Mouse (Mus musculus) forebrain, embryonic 13.5 days (tissue): ENCODE data around the gene Dclk3. TPM values are rescaled to one million over a fixed set of nuclear protein-coding genes. Genes with fewer than 3 reads are reported as not detected.
A peak's percentile ranks its signal among the peaks of the same experiment; 100 is the strongest.

Source experiments
- ATAC-seq: fragments of 200-750 bp; cut with Nextera tagmentation; 2 replicates; pipeline ENCODE4 v1.8.0; 2017
- H3K27ac ChIP-seq: fragments of 300-500 bp; sonication (generic); 2 replicates; pipeline ENCODE4 v1.5.1; 2015; ENCODE audit warnings: inconsistent platforms, mild to moderate bottlenecking, moderate library complexity
- H3K27me3 ChIP-seq: fragments of 300-500 bp; sonication (generic); 2 replicates; pipeline ENCODE4 v1.6.1; 2015; ENCODE audit warnings: mild to moderate bottlenecking, inconsistent platforms
- H3K36me3 ChIP-seq: fragments of 300-500 bp; sonication (generic); 2 replicates; pipeline ENCODE4 v1.6.1; 2015; ENCODE audit warnings: mild to moderate bottlenecking, inconsistent platforms; ENCODE audit not compliant: poor library complexity, severe bottlenecking
- H3K4me1 ChIP-seq: fragments of 300-500 bp; sonication (generic); 2 replicates; pipeline ENCODE4 v1.6.1; 2015; ENCODE audit warnings: inconsistent platforms
- H3K4me2 ChIP-seq: fragments of 300-500 bp; sonication (generic); 2 replicates; pipeline ENCODE4 v1.6.1; 2015; ENCODE audit warnings: inconsistent platforms, mild to moderate bottlenecking, moderate library complexity
- H3K4me3 ChIP-seq: fragments of 300-500 bp; sonication (generic); 2 replicates; pipeline ENCODE4 v1.5.1; 2015; ENCODE audit warnings: mild to moderate bottlenecking, inconsistent platforms
- H3K9ac ChIP-seq: fragments of 300-500 bp; sonication (generic); 2 replicates; pipeline ENCODE4 v1.6.1; 2015; ENCODE audit warnings: mild to moderate bottlenecking, inconsistent platforms
- H3K9me3 ChIP-seq: fragments of 300-500 bp; sonication (generic); replicated peaks from 2 replicates; pipeline ENCODE4 v1.6.1; 2016; ENCODE audit warnings: inconsistent platforms
- WGBS: fragments of 180-500 bp; shearing (Covaris S2); methylation state at CpG from one replicate; pipeline ENCODE4 v1.1.7; 2015; 5-methylcytosine and 5-hydroxymethylcytosine counted together
- polyA plus RNA-seq: library from polyadenylated mRNA; unstranded; fragments of >200 nt; fragmentation: Nextera tagmentation; extraction: Ambion mirVana; gene quantifications from 2 replicates; pipeline ENCODE4 v1.2.1, GENCODE M21; 2015

The Dclk3 gene
- polyA plus RNA-seq, 1 experiment from 2014 or later, result 1.6 TPM

DNA sequence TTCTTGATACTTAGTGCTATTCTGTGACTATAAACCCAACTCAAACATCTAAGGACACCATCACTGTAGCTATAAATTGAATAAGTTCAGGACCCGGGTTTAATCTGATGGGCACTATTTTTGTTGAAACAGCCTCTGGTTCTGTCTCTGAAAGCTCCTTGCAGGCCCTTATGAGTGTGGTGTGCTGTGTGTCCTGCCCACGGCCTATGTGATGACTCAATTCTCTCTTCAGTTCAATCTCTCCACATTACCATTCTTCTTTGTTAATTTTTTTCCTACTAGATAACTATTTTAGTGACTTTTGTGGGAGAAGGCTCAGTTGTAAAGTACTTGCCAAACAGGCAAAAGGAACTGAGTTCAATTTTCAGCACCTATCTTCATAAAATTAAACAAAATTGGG is 7.3 kb downstream of the Dclk3 start:
- H3K27me3 ChIP-seq, result no peaks in the 10 kb centered on the region
- H3K4me3 ChIP-seq, result no peak overlapping the region
- no peaks in the 10 kb centered on the region for H3K9me3 ChIP-seq
- no peak overlapping the region for H3K9ac ChIP-seq
- H3K4me1 ChIP-seq, result no peaks in the 10 kb centered on the region
- no peak overlapping the region for H3K4me2 ChIP-seq
- no peak for ATAC-seq
- 85% methylated on average over 2 of the region's 2 CpGs for WGBS
- H3K27ac ChIP-seq, result no peak overlapping the region
- H3K36me3 ChIP-seq, result no peaks in the 10 kb centered on the region

DNA sequence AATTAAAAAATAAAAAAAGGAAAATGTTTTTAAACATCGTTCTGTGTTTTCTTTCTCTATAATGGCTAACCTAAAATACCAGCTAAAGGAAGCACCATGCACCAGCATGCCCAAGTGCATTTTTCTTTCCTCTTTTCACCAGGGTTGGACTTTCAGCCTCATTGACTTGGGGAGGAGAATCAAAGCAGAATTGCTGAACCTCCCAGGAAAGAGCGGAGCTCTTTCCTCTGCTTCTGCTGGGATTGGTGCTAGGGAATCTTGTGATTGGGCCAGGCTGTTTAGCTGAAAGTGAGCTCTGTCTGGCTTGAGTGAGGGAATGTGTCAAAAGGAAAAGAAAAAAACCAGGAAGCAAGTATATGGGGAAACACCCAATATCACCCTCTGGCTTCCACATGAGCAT is 10.1 kb downstream of the Dclk3 start:
- no peak overlapping the region for H3K9ac ChIP-seq
- no peaks in the 10 kb centered on the region for H3K4me1 ChIP-seq
- H3K27ac ChIP-seq, result no peak overlapping the region
- H3K4me2 ChIP-seq, result no peak overlapping the region
- H3K4me3 ChIP-seq, result no peak overlapping the region
- no peaks in the 10 kb centered on the region for H3K9me3 ChIP-seq
- H3K36me3 ChIP-seq, result no peaks in the 10 kb centered on the region
- ATAC-seq, result no peak
- 90% methylated on average over 2 of the region's 2 CpGs for WGBS
- H3K27me3 ChIP-seq, result no peaks in the 10 kb centered on the region

DNA sequence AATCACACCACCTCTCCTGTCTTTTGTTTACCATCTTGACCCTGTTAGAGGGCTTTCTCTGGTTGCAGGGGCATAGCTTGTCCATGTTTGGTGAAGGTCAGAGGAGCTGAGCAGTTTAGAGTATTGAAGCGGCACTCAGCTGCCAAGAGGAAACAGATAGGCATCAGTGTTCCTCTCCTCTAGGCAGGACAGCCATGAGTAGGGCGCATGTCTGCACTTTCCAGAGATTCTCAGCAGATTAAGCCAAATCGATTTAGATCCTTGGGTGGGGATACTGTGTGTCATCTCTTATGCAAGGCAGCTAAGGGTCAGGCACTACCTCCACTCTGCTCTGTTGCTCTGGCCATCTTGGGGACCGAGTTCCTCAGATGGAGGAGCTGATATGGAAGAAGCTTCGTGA is 11.0 kb downstream of the Dclk3 start:
- Histone ChIP-seq H3K27me3 (no peaks in the 10 kb centered on the region), H3K9me3 (no peaks in the 10 kb centered on the region), H3K36me3 (no peaks in the 10 kb centered on the region), H3K4me3 (no peak overlapping the region), H3K4me2 (no peak overlapping the region), H3K4me1 (no peaks in the 10 kb centered on the region), H3K27ac (no peak overlapping the region), H3K9ac (no peak overlapping the region)
- WGBS, result 89% methylated on average over 5 of the region's 5 CpGs
- no peak for ATAC-seq

DNA sequence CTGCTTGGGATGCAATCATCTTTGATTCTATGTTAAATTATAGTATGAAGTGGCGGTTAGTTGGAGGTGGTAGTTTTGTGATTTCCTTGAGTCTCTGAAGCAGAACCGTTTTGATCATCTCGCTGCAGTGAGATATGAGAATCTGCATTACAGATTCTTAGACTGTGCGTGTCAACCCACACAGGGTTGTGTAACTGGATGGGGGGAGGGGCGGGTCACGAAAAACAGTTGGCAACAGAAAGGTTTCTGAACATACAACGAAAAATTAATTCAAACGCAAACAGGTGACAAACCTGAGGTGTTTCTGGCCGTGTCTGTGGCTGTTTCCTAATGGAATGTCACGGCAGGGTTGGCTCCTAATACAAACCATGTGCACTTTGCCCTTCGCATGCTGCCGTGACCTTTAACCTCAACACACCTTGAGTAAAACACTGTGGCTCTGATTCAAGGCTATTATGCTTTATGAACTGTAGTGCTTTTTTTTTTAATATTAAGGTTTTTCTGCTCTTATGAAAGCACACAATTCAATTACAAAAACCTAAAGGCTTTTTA is 12.0 kb downstream of the Dclk3 start:
- no peaks in the 10 kb centered on the region for H3K9me3 ChIP-seq
- 92% methylated on average over 12 of the region's 12 CpGs for WGBS
- H3K9ac ChIP-seq, result no peak overlapping the region
- ATAC-seq, result no peak
- H3K36me3 ChIP-seq, result no peaks in the 10 kb centered on the region
- H3K4me1 ChIP-seq, result no peaks in the 10 kb centered on the region
- H3K4me3 ChIP-seq, result no peak overlapping the region
- H3K27me3 ChIP-seq, result no peaks in the 10 kb centered on the region
- H3K4me2 ChIP-seq, result no peak overlapping the region
- no peak overlapping the region for H3K27ac ChIP-seq

DNA sequence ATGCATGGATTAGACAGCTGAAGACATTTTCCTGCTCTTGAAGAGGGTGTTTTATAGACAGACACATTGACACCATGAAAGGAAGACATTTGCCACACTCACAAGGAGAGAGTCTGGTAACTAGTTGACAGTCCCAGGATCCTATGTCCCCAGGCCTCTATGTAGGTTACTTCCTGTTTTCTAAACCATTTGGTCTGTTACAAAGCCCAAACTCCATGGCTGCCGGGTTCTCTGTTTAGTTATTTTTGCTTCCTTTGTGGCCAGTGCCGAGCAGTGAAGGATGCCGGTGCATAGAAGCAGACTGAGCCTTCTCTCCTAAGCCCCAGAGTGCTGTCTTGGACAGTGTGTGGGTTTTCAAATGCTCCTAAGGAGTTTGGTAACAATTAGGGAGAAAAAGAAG is 15.0 kb downstream of the Dclk3 start:
- Histone ChIP-seq H3K27ac (no peak overlapping the region), H3K4me2 (no peak overlapping the region), H3K36me3 (no peaks in the 10 kb centered on the region), H3K9ac (no peak overlapping the region), H3K27me3 (0 out of 2 replicates have a peak, but pooled peaks cover 3% of the 10 kb centered on the region), H3K4me1 (peaks cover 7% of the 10 kb centered on the region; the same call in 1 of the 2 replicates), H3K4me3 (no peak overlapping the region), H3K9me3 (no peaks in the 10 kb centered on the region)
- ATAC-seq, result no peak
- 69% methylated on average over 3 of the region's 3 CpGs for WGBS

DNA sequence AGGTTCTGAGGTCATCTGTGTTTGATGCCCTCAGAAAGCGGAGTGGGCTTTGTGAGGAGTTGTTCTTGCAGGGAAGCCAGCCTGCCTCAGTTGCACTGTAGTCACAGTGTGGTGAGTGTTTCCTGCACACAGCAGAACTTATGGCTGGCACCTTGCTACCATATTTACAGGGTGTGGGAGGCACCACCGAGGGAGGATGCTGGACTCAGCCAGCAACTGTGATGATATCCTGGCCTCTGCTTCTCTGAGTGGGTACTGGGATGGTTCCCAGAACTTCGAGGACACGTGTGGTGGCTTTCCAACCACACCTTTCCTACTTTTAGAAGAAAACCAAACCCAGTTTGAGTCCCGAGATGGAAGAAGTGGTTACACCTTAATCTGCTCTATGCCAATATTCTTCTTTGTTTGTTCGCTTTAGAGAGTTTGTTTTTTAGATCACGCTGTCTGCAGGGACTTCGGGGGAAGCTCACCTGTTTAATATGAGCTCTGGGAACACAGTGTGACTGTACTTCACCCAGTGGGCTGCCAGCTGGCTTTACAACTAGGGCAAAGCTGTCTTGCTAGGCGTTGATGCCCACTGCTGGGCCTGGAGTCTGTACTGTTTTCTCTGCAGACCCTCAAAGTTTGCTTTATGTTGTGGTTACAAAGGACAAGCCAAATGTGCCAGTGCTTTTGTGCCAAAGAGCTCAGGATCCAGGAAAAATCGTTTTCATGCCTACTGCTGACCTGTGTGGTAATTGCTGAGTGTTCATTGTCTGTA is 18.5 kb downstream of the Dclk3 start:
- WGBS, result 77% methylated on average over 10 of the region's 10 CpGs
- H3K9me3 ChIP-seq, result no peaks in the 10 kb centered on the region
- H3K4me1 ChIP-seq, result peaks cover 13% of the 10 kb centered on the region
- H3K27me3 ChIP-seq, result 0 out of 2 replicates have a peak, but pooled peaks cover 3% of the 10 kb centered on the region
- H3K9ac ChIP-seq, result no peak overlapping the region
- ATAC-seq, result no peak
- H3K36me3 ChIP-seq, result no peaks in the 10 kb centered on the region
- H3K27ac ChIP-seq, result peak overlapping the region; percentile 14; the same call in 1 of the 2 replicates
- H3K4me2 ChIP-seq, result no peak overlapping the region
- H3K4me3 ChIP-seq, result no peak overlapping the region

DNA sequence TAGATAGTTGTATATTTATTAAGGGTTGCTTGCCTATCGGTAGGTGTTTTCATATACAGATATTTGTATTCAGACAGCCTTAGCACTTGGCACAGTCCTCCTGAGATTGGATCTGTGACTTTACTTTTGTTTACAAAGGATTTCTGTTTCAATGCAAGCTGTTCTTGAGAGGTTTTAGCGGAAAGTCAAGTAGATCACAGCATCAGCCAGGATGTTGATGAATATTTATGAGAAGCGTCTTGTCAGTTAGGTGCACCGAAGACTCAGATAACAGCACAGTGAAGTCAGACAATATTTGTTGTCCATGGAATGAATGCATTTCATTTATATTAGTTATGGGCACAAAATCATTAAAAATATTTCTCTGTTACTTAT is 19.0 kb downstream of the Dclk3 start:
- no peak overlapping the region for H3K27ac ChIP-seq
- WGBS, result 51% methylated on average over 4 of the region's 4 CpGs

DNA sequence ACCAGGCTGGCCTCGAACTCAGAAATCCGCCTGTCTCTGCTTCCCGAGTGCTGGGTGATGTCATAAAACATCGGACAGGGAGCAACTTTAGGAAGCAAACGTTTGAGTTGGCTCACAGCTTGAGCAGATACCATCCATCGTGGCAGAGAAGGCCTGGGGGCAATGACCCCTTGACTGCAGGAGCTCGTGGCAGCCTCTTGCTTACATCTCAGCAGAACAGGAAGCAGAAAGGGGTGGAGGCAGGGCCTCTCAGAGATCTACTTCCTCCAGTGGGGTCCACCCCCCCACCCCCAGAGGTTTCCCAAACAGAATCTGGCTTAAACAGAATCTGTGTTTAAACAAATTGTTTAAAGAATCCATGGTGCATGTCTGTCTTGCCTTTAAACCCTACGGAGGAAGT is 20.6 kb downstream of the Dclk3 start:
- Histone ChIP-seq H3K27ac (no peak overlapping the region), H3K9me3 (no peaks in the 10 kb centered on the region), H3K4me1 (peaks cover 13% of the 10 kb centered on the region), H3K9ac (no peak overlapping the region), H3K4me2 (no peak overlapping the region), H3K36me3 (no peaks in the 10 kb centered on the region), H3K27me3 (0 out of 2 replicates have a peak, but pooled peaks cover 3% of the 10 kb centered on the region), H3K4me3 (no peak overlapping the region)
- no peak for ATAC-seq
- 86% methylated on average over 8 of the region's 8 CpGs for WGBS

More for the DNA sequence above, 19.0 kb downstream of the Dclk3 start:
- Histone ChIP-seq H3K9me3 (no peaks in the 10 kb centered on the region), H3K36me3 (no peaks in the 10 kb centered on the region), H3K27me3 (0 out of 2 replicates have a peak, but pooled peaks cover 3% of the 10 kb centered on the region), H3K4me1 (peaks cover 13% of the 10 kb centered on the region), H3K4me3 (no peak overlapping the region), H3K4me2 (no peak overlapping the region), H3K9ac (no peak overlapping the region)
- no peak for ATAC-seq

DNA sequence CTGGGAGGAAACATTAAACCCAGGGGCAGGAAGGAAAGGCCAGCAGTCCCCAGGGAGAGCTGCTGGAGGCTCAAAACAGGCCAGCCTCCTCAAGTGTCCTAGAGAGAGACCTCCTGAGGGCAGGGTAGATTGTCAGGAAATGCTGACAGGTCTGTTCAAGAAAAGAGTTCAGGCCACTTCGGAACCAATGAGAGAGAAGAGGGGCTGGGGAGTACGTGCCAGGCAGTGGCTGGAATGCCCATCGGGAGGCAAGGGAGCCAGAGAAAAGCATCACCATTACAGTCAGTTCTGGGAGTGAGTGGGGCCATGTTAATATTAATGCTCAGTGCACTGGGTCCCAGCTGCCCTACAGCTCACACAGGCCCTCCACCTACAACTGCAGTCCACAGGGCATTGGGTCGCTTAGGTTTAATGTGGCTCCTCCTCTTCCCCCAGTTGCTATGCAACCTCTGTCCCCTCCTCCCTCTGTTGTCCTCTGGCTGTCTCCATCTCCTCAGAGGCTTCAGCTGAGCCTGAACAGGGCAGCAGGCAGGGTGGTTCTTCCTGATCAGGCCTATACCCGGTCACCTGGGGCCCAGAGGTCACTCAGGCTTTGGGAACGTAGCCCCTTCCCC is 21.4 kb downstream of the Dclk3 start:
- Histone ChIP-seq H3K4me2 (no peak overlapping the region), H3K36me3 (no peaks in the 10 kb centered on the region), H3K9me3 (no peaks in the 10 kb centered on the region), H3K4me1 (peaks cover 13% of the 10 kb centered on the region), H3K27ac (no peak overlapping the region), H3K27me3 (0 out of 2 replicates have a peak, but pooled peaks cover 3% of the 10 kb centered on the region), H3K9ac (no peak overlapping the region), H3K4me3 (no peak overlapping the region)
- WGBS, result 24% methylated on average over 6 of the region's 6 CpGs
- ATAC-seq, result peak; percentile 61; the same call in 1 of the 2 replicates

DNA sequence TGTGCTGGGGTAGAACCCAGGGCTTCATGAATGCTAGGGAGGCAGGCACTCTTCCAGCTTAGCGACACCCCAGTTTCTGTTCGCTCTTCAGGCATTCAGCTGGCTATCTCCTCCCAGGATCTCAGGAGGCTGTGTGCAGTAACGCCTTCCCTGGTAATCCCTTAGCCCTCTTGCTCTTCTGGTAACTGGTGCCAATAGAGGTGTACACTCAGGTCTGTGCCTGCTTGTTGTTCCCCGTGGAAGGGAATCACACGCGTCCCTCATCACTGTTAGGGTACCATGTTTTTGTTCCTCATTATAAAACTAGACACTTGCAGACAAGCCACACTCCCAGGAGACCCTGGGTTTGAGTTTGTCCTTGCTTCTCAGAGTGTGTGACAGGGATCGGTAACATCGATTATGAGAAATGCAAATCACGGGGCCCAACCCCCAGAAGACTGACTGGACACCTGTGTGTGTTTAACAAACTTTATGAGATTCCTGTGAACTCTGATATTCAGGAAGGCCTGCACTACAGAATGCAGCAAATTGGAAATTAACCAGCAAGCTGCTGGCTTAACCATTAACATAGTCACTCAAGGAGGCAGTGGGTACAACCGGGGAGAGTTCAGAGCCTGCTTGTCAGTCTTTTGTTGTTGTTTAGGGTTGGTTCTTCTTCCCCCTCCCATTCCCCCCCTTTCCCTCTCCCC is 22.7 kb downstream of the Dclk3 start:
- 81% methylated on average over 10 of the region's 10 CpGs for WGBS
- H3K4me3 ChIP-seq, result no peak overlapping the region
- H3K9me3 ChIP-seq, result no peaks in the 10 kb centered on the region
- H3K27ac ChIP-seq, result no peak overlapping the region
- no peaks in the 10 kb centered on the region for H3K36me3 ChIP-seq
- H3K27me3 ChIP-seq, result 0 out of 2 replicates have a peak, but pooled peaks cover 3% of the 10 kb centered on the region
- no peak for ATAC-seq
- H3K4me1 ChIP-seq, result peaks cover 13% of the 10 kb centered on the region
- no peak overlapping the region for H3K4me2 ChIP-seq
- H3K9ac ChIP-seq, result no peak overlapping the region

DNA sequence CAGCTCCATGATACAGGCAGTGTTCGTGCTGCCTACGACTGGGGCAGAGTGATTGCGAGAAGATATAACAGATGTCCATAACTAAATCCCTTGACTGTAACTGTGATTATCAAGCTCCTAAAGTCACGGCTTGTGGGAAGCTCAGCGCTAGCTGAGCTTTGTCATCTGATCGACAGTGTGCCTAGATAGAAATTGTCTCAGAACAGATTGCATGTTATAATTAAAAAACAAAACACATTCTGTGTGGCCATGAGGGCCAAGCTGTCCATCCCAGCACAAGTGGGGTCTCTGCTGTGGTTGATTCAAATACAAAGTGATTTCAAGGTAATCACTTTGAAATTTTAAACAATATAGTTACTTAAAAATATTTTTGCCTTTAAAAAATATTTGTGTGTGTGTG is 26.8 kb downstream of the Dclk3 start:
- ATAC-seq, result no peak
- no peaks in the 10 kb centered on the region for H3K36me3 ChIP-seq
- H3K4me2 ChIP-seq, result no peak overlapping the region
- no peak overlapping the region for H3K4me3 ChIP-seq
- no peak overlapping the region for H3K9ac ChIP-seq
- H3K9me3 ChIP-seq, result no peaks in the 10 kb centered on the region
- H3K27me3 ChIP-seq, result no peaks in the 10 kb centered on the region
- 87% methylated on average over 6 of the region's 6 CpGs for WGBS
- H3K4me1 ChIP-seq, result peaks cover under 1% of the 10 kb centered on the region
- no peak overlapping the region for H3K27ac ChIP-seq
